Mouse (Mus musculus) urinary bladder, postnatal 14 days (tissue): ENCODE measurements at regions not wholly inside any gene's neighbourhood (a gene's known extent, or its start where the extent isn't known, plus 50 kb on each side); places are given as distances from the start of the nearest gene placed in this dataset.

Experiments used
- DNase-seq: peaks from one replicate; pipeline ENCODE4 v3.0.0; 2021; ENCODE audit warnings: low spot score

GRCm38 (mm10) chr4:84102736-84103135 is 572.3 kb downstream of the Bnc2 start:
- no peak for DNase-seq

- no peak for DNase-seq
Observed at GRCm38 (mm10) chr4:84108592-84108991, 566.5 kb downstream of the Bnc2 start.

GRCm38 (mm10) chr4:84109771-84110503 is 565.1 kb downstream of the Bnc2 start:
- no peak for DNase-seq

- DNase-seq = no peak
Observed at GRCm38 (mm10) chr4:84114162-84115040, 560.7 kb downstream of the Bnc2 start.

- DNase-seq = no peak
Observed at GRCm38 (mm10) chr4:84118284-84118919, 556.7 kb downstream of the Bnc2 start.

- DNase-seq = no peak
Observed at GRCm38 (mm10) chr4:84119616-84120015, 555.5 kb downstream of the Bnc2 start.

GRCm38 (mm10) chr4:84120330-84120729 is 554.7 kb downstream of the Bnc2 start:
- DNase-seq = no peak

- DNase-seq = no peak
Observed at GRCm38 (mm10) chr4:84121442-84121841, 553.6 kb downstream of the Bnc2 start.

- DNase-seq = no peak
Observed at GRCm38 (mm10) chr4:84126400-84126799, 548.7 kb downstream of the Bnc2 start.

GRCm38 (mm10) chr4:84127380-84127779 is 547.7 kb downstream of the Bnc2 start:
- no peak for DNase-seq

GRCm38 (mm10) chr4:84130840-84131547 is 544.1 kb downstream of the Bnc2 start:
- DNase-seq = no peak

GRCm38 (mm10) chr4:84135740-84136139 is 539.3 kb downstream of the Bnc2 start:
- no peak for DNase-seq

- DNase-seq = no peak
Observed at GRCm38 (mm10) chr4:84137171-84137919, 537.7 kb downstream of the Bnc2 start.

GRCm38 (mm10) chr4:84149149-84150050 is 525.7 kb downstream of the Bnc2 start:
- DNase-seq = no peak

GRCm38 (mm10) chr4:84150698-84151097 is 524.4 kb downstream of the Bnc2 start:
- no peak for DNase-seq

- no peak for DNase-seq
Observed at GRCm38 (mm10) chr4:84151247-84151646, 523.8 kb downstream of the Bnc2 start.

- DNase-seq = no peak
Observed at GRCm38 (mm10) chr4:84151971-84152450, 523.1 kb downstream of the Bnc2 start.

- DNase-seq = no peak
Observed at GRCm38 (mm10) chr4:84153571-84153970, 521.5 kb downstream of the Bnc2 start.

- DNase-seq = no peak
Observed at GRCm38 (mm10) chr4:84157911-84158647, 517.0 kb downstream of the Bnc2 start.
